Mouse (Mus musculus) cerebellum, postnatal 10 days (tissue): ENCODE results near the gene Nedd9.

Source experiments
- DNase-seq, 2 experiments: peaks; one replicate each; pipeline ENCODE4 v3.0.0; 2021; ENCODE audit warnings: mixed read lengths in 2 of 2

Gene Nedd9

DNA sequence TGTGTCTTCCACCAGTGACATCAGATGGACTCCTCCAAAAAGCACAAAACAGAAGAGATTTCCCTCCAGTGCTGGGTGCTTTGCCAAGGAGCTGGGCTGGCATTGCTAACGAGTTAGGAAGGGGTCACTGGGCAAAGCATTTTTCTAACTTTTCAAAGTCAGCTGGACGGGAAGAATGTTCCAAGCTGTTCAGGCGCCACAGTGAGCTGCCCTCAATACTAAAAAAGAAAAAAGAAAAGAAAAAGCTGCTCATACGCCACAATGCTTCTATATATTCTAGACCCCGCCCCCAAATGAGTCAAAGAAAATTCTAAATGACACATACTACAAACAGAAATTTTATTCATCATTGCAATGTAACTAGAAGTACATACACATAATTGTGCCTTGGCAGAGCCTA lies 148.0 kb downstream of the Nedd9 start:
- DNase-seq: peak; percentile 60 to 68

DNA sequence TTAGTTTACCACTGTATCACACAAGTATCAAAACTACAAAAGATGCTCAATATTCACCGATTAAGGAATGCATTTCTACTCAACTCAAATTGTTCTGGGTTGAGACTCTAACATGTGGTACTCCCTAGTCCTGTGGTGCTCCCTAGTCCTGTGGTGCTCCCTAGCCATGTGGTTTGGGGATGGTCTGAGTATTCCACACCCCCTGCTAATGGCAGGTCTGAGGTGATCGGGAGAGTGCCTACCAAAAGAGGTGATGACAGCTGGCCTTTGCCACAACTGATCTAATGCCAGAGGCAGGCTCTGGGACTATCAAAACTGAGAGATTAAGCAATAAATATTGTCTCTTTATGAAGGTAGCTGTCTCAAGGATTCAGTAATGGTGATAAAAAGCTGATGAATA lies 149.8 kb downstream of the Nedd9 start:
- DNase-seq: no peak

DNA sequence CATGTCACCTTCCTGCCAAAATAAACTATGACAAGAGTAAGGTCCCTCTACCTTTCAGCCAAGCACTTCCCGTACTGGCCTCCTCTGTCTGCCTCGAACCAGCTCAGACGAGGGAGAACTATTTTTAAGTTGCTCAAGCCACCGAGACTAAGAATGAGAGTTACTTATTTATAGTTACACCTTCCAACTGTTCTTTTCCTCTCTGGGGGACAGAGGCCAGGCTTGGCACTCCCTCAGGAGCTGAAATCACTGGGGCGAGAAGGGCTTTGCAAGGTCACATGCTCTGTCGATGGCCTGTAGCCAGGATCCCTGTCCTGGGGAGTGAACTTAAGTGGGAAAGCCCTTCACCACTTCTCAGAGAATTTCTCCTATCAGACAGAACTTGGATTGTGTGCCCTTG lies 150.9 kb downstream of the Nedd9 start:
- DNase-seq: peak in 1 of 2 experiments; percentile 62

DNA sequence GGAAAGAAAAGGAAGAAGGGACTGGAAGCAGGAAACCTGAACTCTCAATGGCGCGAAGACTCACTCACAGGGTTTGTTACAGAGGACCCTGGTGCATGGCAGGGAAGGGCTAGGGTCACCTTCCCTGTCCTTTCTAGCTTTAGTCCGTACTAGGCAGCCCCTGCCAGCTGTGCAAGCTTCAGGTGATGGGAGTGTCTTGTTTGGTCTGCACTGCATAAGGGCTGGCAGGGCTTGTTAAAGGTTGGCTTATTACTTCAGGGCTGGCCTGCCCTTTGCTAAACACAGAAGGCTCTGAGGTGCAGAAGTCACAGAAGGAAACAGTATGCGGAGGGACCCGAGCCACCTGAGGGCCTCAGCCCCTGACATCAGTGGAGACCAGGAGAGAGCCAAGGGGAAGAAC lies 151.4 kb downstream of the Nedd9 start:
- no peak for DNase-seq

DNA sequence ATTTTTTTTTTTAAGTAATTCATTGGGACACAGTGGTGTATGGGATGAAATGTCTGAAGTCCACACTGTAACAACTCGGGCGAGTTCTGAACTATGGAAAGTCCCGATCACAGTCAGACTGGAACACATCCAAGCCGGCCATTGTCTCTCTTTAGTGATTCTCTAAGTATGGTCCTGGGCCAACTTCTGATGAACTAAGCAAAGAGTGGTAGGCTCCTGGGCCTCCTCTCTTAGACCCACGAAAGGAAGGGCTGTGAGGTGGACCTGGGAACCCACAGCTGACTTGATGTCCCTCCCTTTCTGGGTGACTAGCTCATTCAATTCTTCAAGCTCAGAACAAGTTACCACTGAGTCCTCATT lies 152.5 kb downstream of the Nedd9 start:
- DNase-seq: no peak

DNA sequence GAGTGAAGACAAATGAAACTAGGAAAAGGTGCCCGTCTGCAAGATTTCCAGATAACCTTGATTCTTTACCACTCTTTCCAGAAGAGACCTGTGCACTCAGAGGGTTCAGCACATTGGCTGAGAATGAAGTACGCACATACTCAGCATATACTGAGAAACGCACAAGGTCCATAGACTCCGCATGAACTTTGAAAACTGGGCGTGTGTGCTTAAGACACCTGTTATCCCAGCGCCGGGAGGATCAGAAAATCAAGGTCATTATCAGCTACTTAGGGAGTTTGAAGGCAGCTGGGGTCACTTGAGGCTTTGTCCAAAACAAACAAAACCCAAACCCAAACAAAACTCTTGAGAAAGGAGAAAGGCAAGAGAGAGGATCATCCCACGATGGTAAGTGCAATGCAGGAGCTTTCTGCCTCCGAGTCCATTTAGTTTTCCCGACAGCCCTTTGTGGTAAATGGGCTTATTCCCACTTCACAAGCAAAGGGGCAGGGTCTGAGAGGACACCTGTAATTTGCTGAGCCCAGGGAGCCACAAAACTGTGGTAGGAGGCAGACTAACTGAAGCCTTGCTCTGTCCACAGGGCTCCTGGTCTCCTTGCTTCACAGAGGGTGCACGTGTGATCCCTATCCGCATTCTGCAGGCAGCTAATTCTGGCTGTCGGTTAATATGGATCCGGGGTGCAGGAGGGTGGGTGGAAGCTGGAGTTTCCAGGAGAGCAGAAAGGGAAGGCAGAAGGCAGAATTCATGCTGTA lies 153.1 kb downstream of the Nedd9 start:
- no peak for DNase-seq

DNA sequence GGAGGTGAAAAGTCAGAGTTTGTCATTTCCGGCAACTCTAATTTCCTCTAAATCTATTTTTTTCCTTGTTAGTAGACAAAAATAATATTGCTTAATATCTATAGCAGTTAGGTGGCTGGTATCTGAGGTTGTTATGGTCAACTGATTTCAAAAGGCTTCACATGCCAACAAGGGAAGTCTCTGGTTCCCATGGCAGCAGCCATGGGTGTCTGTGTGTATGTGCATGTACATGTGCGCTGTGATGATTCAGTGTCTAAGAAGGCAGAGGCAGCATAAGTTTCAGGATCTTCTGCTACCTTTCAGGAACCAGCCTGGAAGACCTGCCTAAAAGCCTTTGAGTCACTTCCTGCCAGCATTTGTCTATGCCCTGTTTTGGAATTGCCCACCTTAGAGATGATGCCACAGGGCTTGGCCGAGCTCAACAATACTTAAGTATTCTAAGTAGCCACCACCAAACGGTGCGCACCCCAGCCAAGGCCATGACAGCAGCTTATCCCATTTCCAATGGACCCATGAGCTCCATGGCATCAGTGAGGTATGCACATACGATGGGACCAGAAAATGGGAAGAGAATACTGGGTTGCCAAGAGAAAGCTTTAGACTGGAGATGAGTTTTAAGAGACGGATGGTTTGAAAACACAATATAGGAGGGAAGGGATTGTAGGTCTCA lies 155.4 kb downstream of the Nedd9 start:
- no peak for DNase-seq

DNA sequence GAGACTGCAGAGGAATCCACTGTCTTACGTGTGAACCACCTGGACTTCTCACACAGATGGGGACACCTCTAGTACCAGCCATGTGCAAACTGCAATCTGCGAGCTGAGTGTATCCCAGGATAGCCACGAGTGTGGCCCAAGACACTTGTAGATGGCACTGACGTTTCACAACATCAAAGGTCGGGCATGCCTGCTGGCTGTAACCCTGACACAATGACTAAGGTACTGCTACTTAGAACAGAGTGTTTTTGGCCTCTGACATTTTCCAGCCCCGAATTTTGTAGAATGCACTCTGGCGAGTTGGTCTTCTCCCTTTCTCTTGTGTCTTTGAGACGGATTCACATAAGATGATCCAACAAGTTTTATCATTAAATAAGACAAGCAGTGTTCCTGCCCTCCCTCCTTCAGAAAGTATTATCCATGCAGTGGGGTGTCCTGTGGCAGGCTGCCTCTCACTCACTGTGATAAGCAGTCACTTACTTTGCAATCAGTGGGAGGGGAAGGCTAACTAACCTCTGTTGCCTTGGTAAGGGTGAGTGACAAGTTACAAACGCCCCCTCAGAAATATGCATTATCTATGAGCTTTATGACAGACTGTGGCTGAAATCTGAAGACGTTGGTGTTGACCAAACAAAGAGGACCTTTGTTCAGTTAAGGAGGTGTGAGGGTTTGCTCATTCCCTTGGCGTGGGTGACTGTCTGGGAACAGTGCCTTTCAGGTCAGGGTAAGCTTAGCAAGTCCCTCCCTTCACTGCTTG lies 156.4 kb downstream of the Nedd9 start:
- no peak for DNase-seq

DNA sequence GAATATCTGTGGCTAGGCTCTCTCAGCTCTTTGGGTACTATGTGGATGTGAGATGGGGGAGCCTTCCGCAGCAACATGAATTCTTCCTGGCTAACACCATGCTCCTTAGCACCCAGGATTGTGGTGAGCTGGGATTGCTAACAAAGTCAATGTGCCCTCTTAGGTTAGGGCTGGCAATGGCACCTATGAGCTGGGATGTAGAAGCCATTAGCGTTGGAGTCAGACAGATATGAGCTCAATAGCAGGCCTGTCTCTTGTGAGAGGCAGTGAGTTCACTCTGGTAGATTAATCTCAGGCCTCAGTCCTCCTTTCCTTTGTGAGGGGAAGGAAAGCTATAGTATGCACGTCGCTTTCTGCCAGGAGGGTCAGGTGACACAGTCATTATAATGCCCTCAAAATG lies 157.1 kb downstream of the Nedd9 start:
- no peak for DNase-seq

DNA sequence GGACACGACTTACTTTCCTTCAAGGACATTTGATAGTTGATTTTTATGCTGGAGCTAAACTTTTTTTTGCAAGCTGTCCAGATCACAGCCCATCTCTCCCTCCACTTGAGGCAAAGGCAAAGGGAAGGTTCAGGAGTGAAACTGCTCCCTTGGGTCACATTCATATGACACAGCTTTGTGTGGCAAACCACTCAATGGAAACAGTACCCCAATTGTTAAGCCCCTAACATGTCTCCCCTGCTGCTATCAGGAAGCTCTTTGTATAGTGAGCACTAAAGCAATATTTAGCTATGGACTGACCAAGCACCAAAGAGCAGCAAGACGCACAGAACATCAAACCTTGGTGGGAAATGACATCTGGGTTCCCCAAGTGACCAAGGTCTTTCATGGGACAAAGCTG lies 158.7 kb downstream of the Nedd9 start:
- no peak for DNase-seq

DNA sequence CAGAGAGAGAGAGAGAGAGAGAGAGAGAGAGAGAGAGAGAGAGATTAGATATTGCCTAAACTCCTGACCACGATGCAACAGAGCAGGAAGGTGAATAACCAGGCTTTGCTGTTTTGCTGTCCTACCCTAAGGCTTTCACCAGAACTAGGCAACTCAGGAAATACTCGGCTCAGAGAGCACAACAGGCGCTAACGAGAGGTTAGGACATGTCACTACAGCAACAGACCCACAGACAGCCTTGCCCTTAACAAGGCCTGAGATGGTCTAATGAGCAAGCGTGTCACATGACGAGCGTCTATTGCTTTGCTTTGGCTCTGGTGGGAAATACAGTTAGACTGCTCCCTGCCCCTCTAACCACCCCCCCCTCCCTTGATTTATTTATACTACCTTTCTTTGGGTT lies 159.6 kb downstream of the Nedd9 start:
- DNase-seq: no peak

DNA sequence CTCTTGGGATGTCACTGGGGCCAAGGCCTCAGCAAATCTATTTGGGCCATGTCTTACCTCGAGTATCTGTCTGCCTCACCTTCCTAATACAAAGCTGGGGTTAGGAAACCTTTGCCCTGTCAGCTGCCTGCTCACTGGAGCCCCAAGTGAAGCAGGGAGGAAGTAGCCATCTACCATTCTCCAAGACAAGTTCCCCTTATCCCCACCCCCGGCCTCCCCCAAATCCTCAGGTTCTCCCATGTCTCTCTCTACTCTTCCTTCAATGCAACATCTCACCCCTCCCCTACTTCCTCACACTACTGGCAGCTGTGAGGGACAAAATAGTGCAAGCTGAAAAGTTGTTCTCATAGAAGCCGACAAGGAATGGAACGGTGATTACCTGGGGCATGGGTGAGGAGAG lies 161.0 kb downstream of the Nedd9 start:
- DNase-seq: no peak

DNA sequence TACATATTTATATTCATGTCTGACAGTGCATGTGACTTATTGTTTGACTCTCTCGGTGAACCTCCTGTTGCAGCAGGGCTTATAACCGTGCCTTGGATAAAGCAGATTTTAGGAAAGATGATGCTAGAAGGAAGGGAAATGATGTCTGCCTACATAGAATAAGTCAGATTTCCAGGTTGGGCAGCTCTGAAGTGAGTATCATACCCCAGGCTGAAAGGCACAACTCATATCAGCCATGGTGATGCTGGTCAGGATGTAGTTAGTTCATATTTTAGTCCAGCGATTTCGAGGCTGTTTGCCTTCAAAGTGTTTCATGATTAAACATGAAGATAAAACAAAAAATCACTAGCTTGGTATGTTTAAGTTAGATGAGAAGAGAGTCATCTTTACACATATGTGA lies 161.8 kb downstream of the Nedd9 start:
- no peak for DNase-seq

DNA sequence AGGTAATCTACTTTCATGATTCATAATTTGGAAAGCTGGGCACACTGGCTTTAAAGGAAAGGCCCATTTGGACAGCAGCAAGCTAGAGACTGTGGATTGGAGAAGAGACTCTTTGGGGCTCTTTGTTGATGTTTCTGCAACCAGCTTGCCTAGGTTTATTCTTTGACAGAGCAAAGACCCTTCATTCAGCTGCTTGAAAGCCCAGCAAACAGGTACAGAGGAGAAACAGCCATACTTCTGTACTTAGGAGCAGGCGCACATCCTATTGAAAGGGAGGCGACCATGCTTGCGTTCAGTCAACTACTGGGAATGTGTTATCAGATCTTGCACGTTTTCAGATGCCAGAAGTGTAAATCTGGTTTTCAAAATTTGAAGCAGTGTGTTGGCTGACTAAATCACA lies 162.5 kb downstream of the Nedd9 start:
- no peak for DNase-seq

DNA sequence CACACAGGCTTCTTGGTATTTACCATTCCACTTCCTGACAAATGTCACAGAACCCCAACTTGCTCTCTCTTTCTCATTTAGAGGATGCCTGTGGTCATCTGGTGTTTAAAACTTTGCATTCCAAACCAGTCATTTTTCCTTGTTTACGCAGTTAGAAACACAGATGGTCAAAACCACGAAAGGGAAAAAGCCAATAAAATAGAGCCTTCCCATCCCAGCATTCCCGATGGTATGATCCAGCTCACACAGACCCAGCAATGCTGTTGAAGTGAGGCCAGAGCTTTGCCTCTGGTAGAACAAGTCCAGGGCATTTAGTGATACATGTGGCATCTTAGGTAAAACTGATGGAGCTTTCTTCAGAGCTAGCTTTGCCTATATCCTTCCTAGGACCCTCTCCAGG lies 165.7 kb downstream of the Nedd9 start:
- DNase-seq: no peak

DNA sequence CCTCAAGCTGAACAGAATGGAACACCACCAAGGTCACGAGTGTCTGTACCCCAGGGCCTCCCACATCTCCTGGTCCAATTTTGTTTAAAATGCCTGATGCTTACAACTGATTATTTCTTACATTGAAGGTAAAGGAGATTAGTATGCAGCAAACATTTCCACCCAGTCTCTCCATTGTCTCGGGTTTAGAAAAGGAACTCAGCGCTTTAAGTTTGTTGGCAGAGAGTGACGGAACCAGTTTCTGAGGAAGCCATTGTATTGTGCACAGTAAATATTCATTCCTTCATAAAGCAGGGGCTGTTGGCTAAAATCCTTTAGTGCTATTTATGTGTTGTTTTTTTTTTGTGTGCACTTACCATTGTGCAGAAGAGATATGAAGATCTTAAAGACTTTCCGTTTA lies 166.4 kb downstream of the Nedd9 start:
- no peak for DNase-seq

DNA sequence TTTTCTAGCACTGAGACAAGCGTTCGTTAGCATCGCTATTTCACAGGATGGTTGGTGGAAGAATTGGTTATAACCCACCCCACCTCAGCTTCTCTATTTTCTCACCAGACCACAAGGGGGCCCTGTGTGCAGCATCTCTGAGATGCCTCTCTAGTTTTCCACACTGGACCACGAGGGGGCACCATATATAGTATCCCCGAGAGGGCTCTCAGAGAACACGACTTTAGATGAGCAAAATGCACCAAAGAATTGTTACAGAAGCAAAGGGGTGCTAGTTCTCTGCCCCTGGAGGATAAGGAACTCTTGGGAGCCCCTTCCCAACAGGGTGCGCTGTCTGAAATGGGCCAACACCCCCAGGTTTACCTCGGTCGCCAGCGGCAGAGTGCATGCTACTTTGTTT lies 184.4 kb downstream of the Nedd9 start:
- peak; percentile 87 to 90 for DNase-seq

DNA sequence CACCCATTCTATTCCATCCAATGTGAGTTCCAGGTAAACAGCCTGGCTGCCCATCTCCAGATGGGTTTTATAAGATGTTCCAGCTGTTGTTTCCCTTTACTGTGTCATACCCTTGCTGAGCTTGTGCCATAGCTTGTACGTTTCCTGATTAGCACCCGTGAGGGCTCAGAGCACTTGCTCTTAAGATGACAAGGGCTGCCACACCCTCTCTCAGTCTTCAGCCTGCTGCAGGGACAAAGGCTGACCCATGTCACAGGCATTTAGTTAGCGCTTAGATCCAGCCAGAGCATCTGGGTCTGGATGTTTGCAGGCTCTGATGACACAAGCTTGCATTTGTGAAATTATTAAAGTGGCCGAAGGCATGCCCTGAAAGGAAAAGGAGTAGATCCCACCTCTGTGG lies 187.1 kb downstream of the Nedd9 start:
- DNase-seq: no peak

DNA sequence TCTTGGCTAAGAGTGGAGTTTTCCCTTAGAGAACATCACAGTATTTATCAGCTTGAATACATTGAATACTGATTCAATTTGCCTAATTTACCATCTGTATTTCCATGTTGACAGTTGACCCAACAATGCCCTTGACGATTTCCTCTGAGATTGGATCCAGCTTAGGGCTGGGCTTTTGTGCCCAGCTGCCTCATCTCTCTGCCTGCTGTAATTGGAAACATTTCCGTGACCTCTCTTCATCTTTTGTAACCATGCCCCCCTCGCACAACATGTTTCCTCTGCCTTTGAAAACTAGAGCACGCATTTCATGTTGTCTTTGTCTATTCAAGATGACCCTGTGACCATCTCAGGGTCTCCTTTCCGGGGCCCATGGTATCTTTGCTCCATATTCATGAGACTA lies 188.2 kb downstream of the Nedd9 start:
- DNase-seq: no peak

DNA sequence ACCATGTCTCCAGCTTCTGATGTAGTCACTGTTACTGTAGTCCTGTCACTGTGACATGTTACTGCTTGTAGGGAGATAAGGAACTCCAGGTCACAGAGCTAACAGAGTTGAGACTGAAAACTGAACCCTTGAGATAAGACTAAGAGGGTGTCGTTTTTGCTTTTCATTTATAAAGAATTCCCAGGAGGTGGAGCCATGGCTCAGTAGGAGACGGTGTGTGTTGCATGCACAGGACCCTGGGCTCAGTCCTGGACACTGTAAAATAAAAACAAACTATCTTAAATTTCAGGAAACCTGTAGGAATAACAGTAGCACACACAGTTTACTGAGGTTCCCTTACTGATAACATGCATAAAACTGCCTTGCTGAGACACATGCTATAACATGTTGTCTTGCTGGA lies 188.6 kb downstream of the Nedd9 start:
- no peak for DNase-seq

DNA sequence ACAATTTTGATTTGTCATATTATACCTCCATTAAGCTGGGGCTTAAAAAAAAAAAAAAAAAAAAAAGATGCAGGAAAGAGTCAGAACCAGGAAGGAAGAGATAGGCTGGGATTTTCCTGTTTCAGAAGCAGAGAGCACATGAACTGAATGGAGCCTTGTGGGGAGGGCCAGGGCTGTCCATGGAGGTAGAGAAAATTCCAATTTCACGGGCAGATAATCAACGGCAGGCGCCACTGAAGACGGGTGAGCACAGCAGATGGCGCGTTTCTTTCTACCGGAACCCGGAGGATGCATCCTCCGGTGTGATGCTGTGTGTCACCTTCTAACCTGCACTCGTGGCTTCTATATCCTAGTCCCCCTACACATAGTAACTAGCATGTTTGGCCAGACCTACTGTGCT lies 190.8 kb downstream of the Nedd9 start:
- DNase-seq: peak; percentile 61 to 67

DNA sequence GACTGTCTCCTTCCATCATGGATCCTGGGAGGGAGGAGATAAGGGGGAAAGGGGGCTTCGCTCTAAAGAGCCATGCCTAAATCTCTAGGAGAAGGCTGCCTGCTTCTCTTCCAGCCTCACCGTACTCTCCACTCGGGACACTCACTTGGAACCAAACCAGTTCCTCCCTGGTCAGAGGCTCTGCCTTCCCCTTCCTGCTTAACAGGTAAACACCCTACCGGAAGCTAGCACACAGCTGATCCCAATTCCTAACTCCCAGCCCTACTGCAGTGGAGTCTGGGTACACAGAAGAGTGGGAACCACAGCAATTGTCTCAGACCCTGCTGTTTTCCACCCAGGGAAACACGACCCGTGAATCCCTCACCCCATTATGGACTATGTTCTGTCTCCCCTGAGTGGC lies 191.3 kb downstream of the Nedd9 start:
- peak in 1 of 2 experiments; percentile 18 for DNase-seq

DNA sequence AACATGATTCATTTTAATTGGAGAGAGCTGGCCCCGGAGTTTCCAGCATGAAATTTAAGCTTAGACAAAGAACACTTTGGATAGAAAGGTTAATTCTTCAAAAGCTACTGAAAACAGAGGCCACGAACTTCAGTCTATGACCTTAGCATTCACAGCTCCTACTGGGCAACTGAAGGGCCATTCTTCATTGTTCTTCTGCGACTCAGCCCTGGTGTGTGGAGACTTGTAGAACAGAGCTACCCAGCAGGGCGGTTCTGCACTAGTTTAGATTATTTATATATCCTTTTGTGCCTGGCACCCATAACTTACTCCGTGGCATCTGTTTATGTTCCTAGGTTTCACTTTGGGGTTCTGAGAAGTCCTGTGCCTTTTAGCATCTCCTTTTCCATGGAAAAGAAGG lies 193.6 kb downstream of the Nedd9 start:
- no peak for DNase-seq

DNA sequence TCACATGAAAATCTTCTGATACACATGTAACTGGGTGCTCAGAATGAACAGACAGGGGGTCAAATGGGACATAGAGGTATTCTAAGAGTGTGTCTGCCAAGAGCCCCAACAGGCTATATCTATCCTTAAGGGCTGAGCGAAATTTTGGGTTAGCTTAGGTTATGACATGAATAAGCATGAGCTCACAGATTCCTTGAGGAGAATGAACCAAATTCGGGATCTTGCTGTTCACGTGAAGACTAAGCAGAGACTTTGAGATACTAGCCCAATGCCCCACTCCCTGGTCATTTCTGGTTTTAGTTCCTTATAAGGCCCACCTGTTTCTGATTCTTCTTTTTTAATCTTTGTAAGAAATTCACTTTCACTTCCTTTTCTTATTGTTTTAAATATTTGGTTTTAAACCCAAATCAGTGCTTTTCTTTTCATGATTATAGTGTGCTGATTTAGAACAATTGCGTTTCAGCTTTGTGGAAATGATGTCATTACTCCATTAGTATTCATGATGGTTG lies 195.6 kb downstream of the Nedd9 start:
- no peak for DNase-seq
